8 mouse cellular contexts compared by ENCODE assay signal in genomic region chr5:100536638-100537037, GRCm38 (mm10). TPM values are rescaled to one million over a fixed set of nuclear protein-coding genes. Genes with fewer than 3 reads are reported as not detected.
DNase-seq lines count a peak whose midpoint lies in the region; ATAC-seq and TF ChIP-seq lines count a peak whose summit lies in the region.

No protein-coding gene starts in this region.

- no peaks in the 10 kb centered on the region for H3K4me1 ChIP-seq in liver, postnatal 0 days (ENCODE audit: insufficient read depth)
- no peaks in the 10 kb centered on the region for H3K4me1 ChIP-seq in midbrain, embryonic 16.5 days (ENCODE audit: control insufficient read depth, insufficient read depth, low read length)

- peak; percentile 64; the same call in 1 of the 2 replicates for ATAC-seq in frontal cortex, adult (ENCODE audit: low TSS enrichment)
- ATAC-seq in liver, postnatal 0 days = peak; percentile 53
- ATAC-seq in midbrain, embryonic 16.5 days = no peak

- DNase-seq in frontal cortex, postnatal 25 days (ENCODE audit: low spot score in 2 of 2) = no peak
- peak; percentile 5 for DNase-seq in spleen, adult 12 weeks (ENCODE audit: low spot score)
- no peak for DNase-seq in spleen, adult 18-20 months
- peak; percentile 35 for DNase-seq in forelimb bud, embryonic 11.5 days (ENCODE audit: low read depth, low spot score)
- DNase-seq in liver, postnatal 0 days = peak; percentile 31
- peak; percentile 35 for DNase-seq in thymus, postnatal 4 days

- H3K27ac ChIP-seq in liver, postnatal 0 days (ENCODE audit: low read depth) = no peak overlapping the region
- H3K27ac ChIP-seq in midbrain, embryonic 16.5 days (ENCODE audit: low read length) = no peak overlapping the region

- peaks cover 50% of the 10 kb centered on the region for H3K36me3 ChIP-seq in liver, postnatal 0 days (replicated peaks; ENCODE audit: insufficient read depth, low read length)
- H3K36me3 ChIP-seq in midbrain, embryonic 16.5 days (ENCODE audit: control insufficient read depth, insufficient read depth, low read length) = peaks cover 17% of the 10 kb centered on the region

- TF ChIP-seq CTCF in liver, postnatal 0 days (IDR thresholded peaks at IDR 0.05; ENCODE audit: low read depth) = peak; percentile 86

- no peak overlapping the region for H3K9ac ChIP-seq in liver, postnatal 0 days (replicated peaks)
- no peak overlapping the region for H3K9ac ChIP-seq in midbrain, embryonic 16.5 days (ENCODE audit: low read depth, low read length)

- no peaks in the 10 kb centered on the region for H3K27me3 ChIP-seq in liver, postnatal 0 days (ENCODE audit: insufficient read depth, low read length)
- H3K27me3 ChIP-seq in midbrain, embryonic 16.5 days (ENCODE audit: control insufficient read depth, insufficient read depth, low read depth, low read length) = no peaks in the 10 kb centered on the region

- no peaks in the 10 kb centered on the region for H3K9me3 ChIP-seq in liver, postnatal 0 days (ENCODE audit: low read length)
- no peaks in the 10 kb centered on the region for H3K9me3 ChIP-seq in midbrain, embryonic 16.5 days (replicated peaks; ENCODE audit: control insufficient read depth, low read length, poor library complexity, severe bottlenecking)

- 77% methylated on average over 3 of the region's 3 CpGs for WGBS in liver, postnatal 0 days (ENCODE audit: insufficient replicate concordance)
- 93% methylated on average over 3 of the region's 3 CpGs for WGBS in midbrain, embryonic 16.5 days

- no peak for TF ChIP-seq EP300 in liver, postnatal 0 days (IDR thresholded peaks at IDR 0.05; ENCODE audit: low read depth)

- no peak overlapping the region for H3K4me2 ChIP-seq in liver, postnatal 0 days (ENCODE audit: low read depth, low read length)
- H3K4me2 ChIP-seq in midbrain, embryonic 16.5 days (ENCODE audit: low read length) = no peak overlapping the region

- no peak overlapping the region for H3K4me3 ChIP-seq in liver, postnatal 0 days (ENCODE audit: low read depth, low read length)
- H3K4me3 ChIP-seq in midbrain, embryonic 16.5 days (ENCODE audit: low read depth, low read length) = no peak overlapping the region

RNA-seq across cellular contexts. Expression of gene Cops4, which starts 18.5 kb away (rescaled TPM):
- 48.5 and 50.1 TPM in 2 replicates for polyA plus RNA-seq in liver, postnatal 0 days (2015; fragmentation: Nextera tagmentation; extraction: Ambion mirVana)
- 177 TPM in 2 replicates for polyA plus RNA-seq in midbrain, embryonic 16.5 days (2015; fragmentation: Nextera tagmentation; extraction: Ambion mirVana)

RNA-seq across cellular contexts. Expression of gene Plac8, which starts 35.4 kb away (rescaled TPM):
- 104 and 109 TPM in 2 replicates for polyA plus RNA-seq in liver, postnatal 0 days (2015; fragmentation: Nextera tagmentation; extraction: Ambion mirVana)
- polyA plus RNA-seq in midbrain, embryonic 16.5 days (2015; fragmentation: Nextera tagmentation; extraction: Ambion mirVana) = 0.50 and 0.51 TPM in 2 replicates

RNA-seq across cellular contexts. Expression of gene Lin54, which starts 36.2 kb away (rescaled TPM):
- 4.2 and 4.7 TPM in 2 replicates for polyA plus RNA-seq in liver, postnatal 0 days (2015; fragmentation: Nextera tagmentation; extraction: Ambion mirVana)
- 7.9 and 8.3 TPM in 2 replicates for polyA plus RNA-seq in midbrain, embryonic 16.5 days (2015; fragmentation: Nextera tagmentation; extraction: Ambion mirVana)

Comparison
In these comparisons a context has a peak if more than half of its experiments do, and no peak if none do; other contexts are left out.
1. DNase-seq: peak in spleen, adult 12 weeks (single experiment), forelimb bud, embryonic 11.5 days (single experiment), liver, postnatal 0 days (single experiment) and thymus, postnatal 4 days (single experiment); none in frontal cortex, postnatal 25 days (0 of 2) and spleen, adult 18-20 months (0 of 2).
2. RNA of gene Plac8, which starts 35.4 kb away (polyA plus RNA-seq): 104 to 109 TPM in liver, postnatal 0 days; 0.50 to 0.51 TPM in midbrain, embryonic 16.5 days; every median in the first group is over 10 times any median in the second.